Mouse (Mus musculus): ENCODE results near the gene Ankrd55. TPM values are rescaled to one million over a fixed set of nuclear protein-coding genes. Genes with fewer than 3 reads are reported as not detected.

Ankrd55 gene
- polyA plus RNA-seq, 1 experiment from 2014 or later: 0.36 TPM

GRCm38 (mm10) chr13:112381476-112381875 lies 93.2 kb downstream of the Ankrd55 start:
- ATAC-seq (ENCODE audit: insufficient number of reproducible peaks, low FRiP score): no peak
- H3K36me3 ChIP-seq: no peaks in the 10 kb centered on the region
- no peak overlapping the region for H3K9ac ChIP-seq
- H3K4me2 ChIP-seq: no peak overlapping the region
- peaks cover 18% of the 10 kb centered on the region for H3K4me1 ChIP-seq (replicated peaks)
- no peaks in the 10 kb centered on the region for H3K27me3 ChIP-seq (replicated peaks)
- H3K27ac ChIP-seq (ENCODE audit: poor library complexity, severe bottlenecking): no peak overlapping the region
- no peak overlapping the region for H3K4me3 ChIP-seq
- no peaks in the 10 kb centered on the region for H3K9me3 ChIP-seq (replicated peaks)
- 78% methylated on average over 2 of the region's 2 CpGs for WGBS

- H3K4me1 ChIP-seq (replicated peaks): peaks cover 18% of the 10 kb centered on the region
- H3K4me2 ChIP-seq: no peak overlapping the region
- ATAC-seq (ENCODE audit: insufficient number of reproducible peaks, low FRiP score): no peak
- 65% methylated on average over 4 of the region's 4 CpGs for WGBS
- no peaks in the 10 kb centered on the region for H3K27me3 ChIP-seq (replicated peaks)
- H3K9ac ChIP-seq: no peak overlapping the region
- no peaks in the 10 kb centered on the region for H3K9me3 ChIP-seq (replicated peaks)
- H3K4me3 ChIP-seq: no peak overlapping the region
- peak overlapping the region; percentile 35; the same call in 1 of the 2 replicates for H3K27ac ChIP-seq (ENCODE audit: poor library complexity, severe bottlenecking)
- H3K36me3 ChIP-seq: no peaks in the 10 kb centered on the region
Measured at GRCm38 (mm10) chr13:112382457-112382856, 94.2 kb downstream of the Ankrd55 start.

GRCm38 (mm10) chr13:112382956-112383355 lies 94.7 kb downstream of the Ankrd55 start:
- H3K36me3 ChIP-seq: no peaks in the 10 kb centered on the region
- whole genome bisulfite sequencing: 51% methylated on average over 3 of the region's 3 CpGs
- H3K4me2 ChIP-seq: no peak overlapping the region
- ATAC-seq (ENCODE audit: insufficient number of reproducible peaks, low FRiP score): 0 out of 2 replicates have a peak, but pooled peaks have one; percentile 45
- H3K9ac ChIP-seq: no peak overlapping the region
- H3K9me3 ChIP-seq (replicated peaks): no peaks in the 10 kb centered on the region
- H3K4me3 ChIP-seq: no peak overlapping the region
- no peaks in the 10 kb centered on the region for H3K27me3 ChIP-seq (replicated peaks)
- H3K27ac ChIP-seq (ENCODE audit: poor library complexity, severe bottlenecking): peak overlapping the region; percentile 35; the same call in 1 of the 2 replicates
- H3K4me1 ChIP-seq (replicated peaks): peaks cover 18% of the 10 kb centered on the region

GRCm38 (mm10) chr13:112383941-112384659 lies 95.8 kb downstream of the Ankrd55 start:
- no peaks in the 10 kb centered on the region for H3K27me3 ChIP-seq (replicated peaks)
- WGBS: 74% methylated on average over 11 of the region's 11 CpGs
- H3K9ac ChIP-seq: no peak overlapping the region
- H3K36me3 ChIP-seq: no peaks in the 10 kb centered on the region
- no peak overlapping the region; the same call in 1 of the 2 replicates for H3K27ac ChIP-seq (ENCODE audit: poor library complexity, severe bottlenecking)
- H3K4me3 ChIP-seq: no peak overlapping the region
- no peaks in the 10 kb centered on the region for H3K9me3 ChIP-seq (replicated peaks)
- peaks cover 18% of the 10 kb centered on the region for H3K4me1 ChIP-seq (replicated peaks)
- H3K4me2 ChIP-seq: no peak overlapping the region
- no peak for ATAC-seq (ENCODE audit: insufficient number of reproducible peaks, low FRiP score)

- Histone ChIP-seq H3K9me3 (replicated peaks) (no peaks in the 10 kb centered on the region), H3K9ac (no peak overlapping the region), H3K4me2 (no peak overlapping the region), H3K27me3 (replicated peaks) (no peaks in the 10 kb centered on the region), H3K4me3 (no peak overlapping the region), H3K4me1 (replicated peaks) (peaks cover 18% of the 10 kb centered on the region), H3K27ac (ENCODE audit: poor library complexity, severe bottlenecking) (no peak overlapping the region), H3K36me3 (no peaks in the 10 kb centered on the region)
- no peak for ATAC-seq (ENCODE audit: insufficient number of reproducible peaks, low FRiP score)
- 91% methylated on average over 9 of the region's 9 CpGs for WGBS
Measured at GRCm38 (mm10) chr13:112385040-112385439, 96.8 kb downstream of the Ankrd55 start.

GRCm38 (mm10) chr13:112386494-112387075 lies 98.3 kb downstream of the Ankrd55 start:
- H3K9me3 ChIP-seq (replicated peaks): no peaks in the 10 kb centered on the region
- WGBS: 64% methylated on average over 2 of the region's 2 CpGs
- ATAC-seq (ENCODE audit: insufficient number of reproducible peaks, low FRiP score): no peak
- no peak overlapping the region for H3K9ac ChIP-seq
- no peak overlapping the region for H3K27ac ChIP-seq (ENCODE audit: poor library complexity, severe bottlenecking)
- peaks cover 18% of the 10 kb centered on the region for H3K4me1 ChIP-seq (replicated peaks)
- H3K27me3 ChIP-seq (replicated peaks): no peaks in the 10 kb centered on the region
- no peak overlapping the region for H3K4me2 ChIP-seq
- H3K4me3 ChIP-seq: no peak overlapping the region
- H3K36me3 ChIP-seq: no peaks in the 10 kb centered on the region

- no peak for ATAC-seq (ENCODE audit: insufficient number of reproducible peaks, low FRiP score)
- H3K4me3 ChIP-seq: no peak overlapping the region
- H3K36me3 ChIP-seq: no peaks in the 10 kb centered on the region
- no peak overlapping the region for H3K4me2 ChIP-seq
- WGBS: 77% methylated on average over 5 of the region's 5 CpGs
- H3K4me1 ChIP-seq (replicated peaks): peaks cover 18% of the 10 kb centered on the region
- H3K9ac ChIP-seq: no peak overlapping the region
- no peaks in the 10 kb centered on the region for H3K27me3 ChIP-seq (replicated peaks)
- H3K9me3 ChIP-seq (replicated peaks): no peaks in the 10 kb centered on the region
- H3K27ac ChIP-seq (ENCODE audit: poor library complexity, severe bottlenecking): no peak overlapping the region
Measured at GRCm38 (mm10) chr13:112387279-112387678, 99.0 kb downstream of the Ankrd55 start.

- no peak overlapping the region for H3K4me3 ChIP-seq
- H3K4me2 ChIP-seq: no peak overlapping the region
- H3K9ac ChIP-seq: no peak overlapping the region
- peaks cover 9% of the 10 kb centered on the region for H3K4me1 ChIP-seq (replicated peaks)
- WGBS: 81% methylated on average over 3 of the region's 3 CpGs
- ATAC-seq (ENCODE audit: insufficient number of reproducible peaks, low FRiP score): no peak
- no peaks in the 10 kb centered on the region for H3K9me3 ChIP-seq (replicated peaks)
- H3K27ac ChIP-seq (ENCODE audit: poor library complexity, severe bottlenecking): no peak overlapping the region
- no peaks in the 10 kb centered on the region for H3K27me3 ChIP-seq (replicated peaks)
- no peaks in the 10 kb centered on the region for H3K36me3 ChIP-seq
Measured at GRCm38 (mm10) chr13:112388176-112388575, 99.9 kb downstream of the Ankrd55 start.

- Histone ChIP-seq H3K4me2 (no peak overlapping the region), H3K27ac (ENCODE audit: poor library complexity, severe bottlenecking) (no peak overlapping the region), H3K9me3 (replicated peaks) (no peaks in the 10 kb centered on the region), H3K27me3 (replicated peaks) (no peaks in the 10 kb centered on the region), H3K4me3 (no peak overlapping the region), H3K36me3 (no peaks in the 10 kb centered on the region), H3K9ac (no peak overlapping the region), H3K4me1 (replicated peaks) (no peaks in the 10 kb centered on the region)
- WGBS: 92% methylated on average over 1 of the region's 1 CpGs
- no peak for ATAC-seq (ENCODE audit: insufficient number of reproducible peaks, low FRiP score)
Measured at GRCm38 (mm10) chr13:112390206-112390605, 102.0 kb downstream of the Ankrd55 start.

GRCm38 (mm10) chr13:112391354-112391753 lies 103.1 kb downstream of the Ankrd55 start:
- no peak overlapping the region for H3K9ac ChIP-seq
- H3K4me3 ChIP-seq: no peak overlapping the region
- no peak overlapping the region for H3K4me2 ChIP-seq
- H3K9me3 ChIP-seq (replicated peaks): no peaks in the 10 kb centered on the region
- H3K27me3 ChIP-seq (replicated peaks): no peaks in the 10 kb centered on the region
- 70% methylated on average over 3 of the region's 3 CpGs for WGBS
- no peak for ATAC-seq (ENCODE audit: insufficient number of reproducible peaks, low FRiP score)
- H3K27ac ChIP-seq (ENCODE audit: poor library complexity, severe bottlenecking): no peak overlapping the region
- no peaks in the 10 kb centered on the region for H3K36me3 ChIP-seq
- H3K4me1 ChIP-seq (replicated peaks): peaks cover 6% of the 10 kb centered on the region

GRCm38 (mm10) chr13:112393356-112393755 lies 105.1 kb downstream of the Ankrd55 start:
- Histone ChIP-seq H3K4me2 (no peak overlapping the region), H3K4me3 (no peak overlapping the region), H3K36me3 (no peaks in the 10 kb centered on the region), H3K9ac (no peak overlapping the region), H3K9me3 (replicated peaks) (no peaks in the 10 kb centered on the region), H3K27ac (ENCODE audit: poor library complexity, severe bottlenecking) (no peak overlapping the region), H3K4me1 (replicated peaks) (peaks cover 7% of the 10 kb centered on the region), H3K27me3 (replicated peaks) (no peaks in the 10 kb centered on the region)
- no peak for ATAC-seq (ENCODE audit: insufficient number of reproducible peaks, low FRiP score)
- 88% methylated on average over 2 of the region's 2 CpGs for WGBS

All from heart, embryonic 12.5 days (tissue).